Mouse (Mus musculus) E14TG2a.4 (cell line): ENCODE results near the gene 4930415O20Rik.

ENCODE experiments used
- H3K27me3 ChIP-seq: 2 replicates; pipeline ENCODE4 v1.6.1; 2014; ENCODE audit warnings: low read length, control low read depth; ENCODE audit not compliant: insufficient read depth
- H3K36me3 ChIP-seq: 2 replicates; pipeline ENCODE4 v1.6.1; 2014; ENCODE audit warnings: low read length, control low read depth; ENCODE audit not compliant: insufficient read depth
- H3K4me1 ChIP-seq: replicated peaks from 2 replicates; pipeline ENCODE4 v1.6.1; 2014; ENCODE audit warnings: low read depth, low read length, control low read depth
- H3K4me3 ChIP-seq: replicated peaks from 2 replicates; pipeline ENCODE4 v1.5.1; 2014; ENCODE audit warnings: mild to moderate bottlenecking, low read length
- H3K9me3 ChIP-seq: 2 replicates; pipeline ENCODE4 v1.6.1; 2014; ENCODE audit warnings: low read length, control low read depth
- CTCF ChIP-seq: conservative IDR thresholded peaks from 2 replicates; pipeline ENCODE4 v1.5.1; 2014; ENCODE audit warnings: low read length
- NANOG ChIP-seq: IDR thresholded peaks from 2 replicates; pipeline ENCODE4 v1.6.1; 2014; ENCODE audit warnings: borderline replicate concordance, low read length, mixed read lengths
- POU5F1 ChIP-seq: IDR thresholded peaks from 2 replicates; pipeline ENCODE4 v1.6.1; 2014; ENCODE audit warnings: low read length, borderline replicate concordance

Gene 4930415O20Rik

GRCm38 (mm10) chr15:98596609-98597008 lies 25.8 kb downstream of the 4930415O20Rik start:
- H3K36me3 ChIP-seq, result no peaks in the 10 kb centered on the region
- peaks cover 89% of the 10 kb centered on the region for H3K27me3 ChIP-seq
- no peaks in the 10 kb centered on the region for H3K9me3 ChIP-seq
- H3K4me1 ChIP-seq, result peaks cover 67% of the 10 kb centered on the region
- peak overlapping the region; percentile 29; the same call in 1 of the 2 replicates for H3K4me3 ChIP-seq
- TF ChIP-seq POU5F1 (no peak), CTCF (no peak), NANOG (no peak)

GRCm38 (mm10) chr15:98600036-98600709 lies 29.4 kb downstream of the 4930415O20Rik start:
- H3K4me3 ChIP-seq, result no peak overlapping the region
- no peaks in the 10 kb centered on the region for H3K9me3 ChIP-seq

GRCm38 (mm10) chr15:98601832-98602190 lies 31.0 kb downstream of the 4930415O20Rik start:
- no peak overlapping the region for H3K4me3 ChIP-seq
- no peaks in the 10 kb centered on the region for H3K36me3 ChIP-seq
- TF ChIP-seq POU5F1, result no peak
- no peak for TF ChIP-seq NANOG
- no peak for TF ChIP-seq CTCF
- H3K9me3 ChIP-seq, result no peaks in the 10 kb centered on the region
- H3K27me3 ChIP-seq, result peaks cover 92% of the 10 kb centered on the region
- peaks cover 73% of the 10 kb centered on the region for H3K4me1 ChIP-seq

More at GRCm38 (mm10) chr15:98600036-98600709, 29.4 kb downstream of the 4930415O20Rik start:
- no peak for TF ChIP-seq POU5F1
- Histone ChIP-seq H3K27me3 (peaks cover 92% of the 10 kb centered on the region), H3K4me1 (peaks cover 85% of the 10 kb centered on the region), H3K36me3 (no peaks in the 10 kb centered on the region)

GRCm38 (mm10) chr15:98602191-98602881 lies 31.5 kb downstream of the 4930415O20Rik start:
- H3K27me3 ChIP-seq, result peaks cover 92% of the 10 kb centered on the region
- no peaks in the 10 kb centered on the region for H3K36me3 ChIP-seq
- no peaks in the 10 kb centered on the region for H3K9me3 ChIP-seq
- peaks cover 68% of the 10 kb centered on the region for H3K4me1 ChIP-seq
- H3K4me3 ChIP-seq, result peak overlapping the region; percentile 23; the same call in 1 of the 2 replicates
- TF ChIP-seq CTCF, result no peak
- no peak for TF ChIP-seq NANOG
- TF ChIP-seq POU5F1, result no peak

GRCm38 (mm10) chr15:98602921-98603458 lies 32.2 kb downstream of the 4930415O20Rik start:
- Histone ChIP-seq H3K36me3 (no peaks in the 10 kb centered on the region), H3K4me3 (peak overlapping the region; percentile 73; the same call in 1 of the 2 replicates), H3K4me1 (peaks cover 62% of the 10 kb centered on the region), H3K9me3 (no peaks in the 10 kb centered on the region), H3K27me3 (peaks cover 92% of the 10 kb centered on the region)
- TF ChIP-seq NANOG (no peak), POU5F1 (no peak), CTCF (no peak)

- H3K36me3 ChIP-seq, result no peaks in the 10 kb centered on the region
- peaks cover 58% of the 10 kb centered on the region for H3K4me1 ChIP-seq
- H3K9me3 ChIP-seq, result no peaks in the 10 kb centered on the region
- peaks cover 93% of the 10 kb centered on the region for H3K27me3 ChIP-seq
- H3K4me3 ChIP-seq, result peak overlapping the region; percentile 73
- TF ChIP-seq POU5F1 (no peak), CTCF (no peak), NANOG (no peak)
Measured at GRCm38 (mm10) chr15:98604041-98604575, 33.3 kb downstream of the 4930415O20Rik start.

- H3K27me3 ChIP-seq, result peaks cover 96% of the 10 kb centered on the region
- no peaks in the 10 kb centered on the region for H3K9me3 ChIP-seq
- no peak for TF ChIP-seq NANOG
- no peak for TF ChIP-seq CTCF
- TF ChIP-seq POU5F1, result no peak
- peaks cover 53% of the 10 kb centered on the region for H3K4me1 ChIP-seq
- no peaks in the 10 kb centered on the region for H3K36me3 ChIP-seq
- no peak overlapping the region for H3K4me3 ChIP-seq
Measured at GRCm38 (mm10) chr15:98606051-98606536, 35.3 kb downstream of the 4930415O20Rik start.

GRCm38 (mm10) chr15:98606739-98607138 lies 35.9 kb downstream of the 4930415O20Rik start:
- Histone ChIP-seq H3K4me3 (no peak overlapping the region), H3K27me3 (peaks cover 96% of the 10 kb centered on the region), H3K4me1 (peaks cover 47% of the 10 kb centered on the region), H3K9me3 (no peaks in the 10 kb centered on the region), H3K36me3 (no peaks in the 10 kb centered on the region)
- no peak for TF ChIP-seq NANOG
- TF ChIP-seq POU5F1, result no peak
- TF ChIP-seq CTCF, result no peak
